Mouse (Mus musculus): ENCODE measurements around the gene Hes7.

The Hes7 gene

GRCm38 (mm10) chr11:69150444-69150843, 30.2 kb downstream of the Hes7 start:
- DNase-seq (ENCODE audit: low spot score): peak; percentile 70

- DNase-seq (ENCODE audit: low spot score): no peak
Measured at GRCm38 (mm10) chr11:69151004-69151403, 30.8 kb downstream of the Hes7 start.

GRCm38 (mm10) chr11:69153831-69154230, 33.6 kb downstream of the Hes7 start:
- no peak for DNase-seq (ENCODE audit: low spot score)

GRCm38 (mm10) chr11:69155351-69155750, 35.1 kb downstream of the Hes7 start:
- no peak for DNase-seq (ENCODE audit: low spot score)

- no peak for DNase-seq (ENCODE audit: low spot score)
Measured at GRCm38 (mm10) chr11:69156800-69157199, 36.6 kb downstream of the Hes7 start, which contains the start of gene Alox12b. Gene Alox12b, plus strand, starts transcription at chr11:69156989.

- DNase-seq (ENCODE audit: low spot score): no peak
Measured at GRCm38 (mm10) chr11:69169313-69169712, 49.1 kb downstream of the Hes7 start.

- peak; percentile 12 for DNase-seq (ENCODE audit: low spot score)
Measured at GRCm38 (mm10) chr11:69171626-69172025, 51.4 kb downstream of the Hes7 start.

GRCm38 (mm10) chr11:69172606-69173005, 52.4 kb downstream of the Hes7 start:
- DNase-seq (ENCODE audit: low spot score): no peak
